Mouse (Mus musculus): ENCODE measurements at regions not wholly inside any gene's neighbourhood (a gene's known extent, or its start where the extent isn't known, plus 50 kb on each side); places are given as distances from the start of the nearest gene placed in this dataset.
"Not testable (repeated sequence)": the region's sequence is repeated elsewhere in the genome, so short reads cannot be mapped to it uniquely, and the experiment has no call there.

DNA sequence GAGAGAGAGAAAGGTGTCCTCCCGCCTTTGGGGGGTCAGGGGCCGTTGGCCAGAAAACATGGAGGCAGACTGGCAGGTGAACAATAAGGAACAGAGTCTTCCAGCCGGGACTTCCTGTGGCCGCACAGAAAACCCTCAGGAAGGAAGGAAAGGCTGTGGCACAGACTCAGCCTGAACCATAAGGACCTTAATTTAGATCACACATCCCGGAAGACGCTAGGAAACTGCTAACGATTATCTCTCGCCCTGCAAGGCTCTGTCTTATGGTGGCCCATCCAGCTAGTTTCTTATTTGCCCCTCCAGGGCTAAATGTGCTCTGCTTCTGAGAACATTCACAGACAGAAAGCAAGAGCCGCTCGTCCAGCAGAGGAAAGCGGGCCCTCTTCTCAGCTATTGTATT, 130.0 kb upstream of the Haao start:
- no peak overlapping the region for H3K27ac ChIP-seq (replicated peaks; ENCODE audit: low read depth, low read length)
- H3K36me3 ChIP-seq (replicated peaks; ENCODE audit: control insufficient read depth, insufficient read depth, low read depth, low read length): no peaks in the 10 kb centered on the region
- H3K4me2 ChIP-seq (ENCODE audit: low read depth, low read length): no peak overlapping the region
- WGBS: 81% methylated on average over 11 of the region's 11 CpGs
- ATAC-seq (replicated peaks; ENCODE audit: insufficient number of reproducible peaks, low FRiP score, low TSS enrichment, low read depth): no peak
- no peak overlapping the region for H3K4me3 ChIP-seq (ENCODE audit: low read depth, low read length)
- H3K27me3 ChIP-seq (ENCODE audit: control insufficient read depth, insufficient read depth, low read length): no peaks in the 10 kb centered on the region
- DNase-seq (ENCODE audit: low spot score): no peak
- H3K9ac ChIP-seq (replicated peaks; ENCODE audit: low read length): no peak overlapping the region
- H3K4me1 ChIP-seq (ENCODE audit: control insufficient read depth, insufficient read depth, low read length): peaks cover 2% of the 10 kb centered on the region
- no peaks in the 10 kb centered on the region for H3K9me3 ChIP-seq (replicated peaks; ENCODE audit: control insufficient read depth, low read length)

- DNase-seq (ENCODE audit: low spot score) (no peak), ATAC-seq (replicated peaks; ENCODE audit: insufficient number of reproducible peaks, low FRiP score, low TSS enrichment, low read depth) (no peak)
- H3K9ac ChIP-seq (replicated peaks; ENCODE audit: low read length): no peak overlapping the region
- H3K27ac ChIP-seq (replicated peaks; ENCODE audit: low read depth, low read length): no peak overlapping the region
- no peaks in the 10 kb centered on the region for H3K36me3 ChIP-seq (replicated peaks; ENCODE audit: control insufficient read depth, insufficient read depth, low read depth, low read length)
- H3K4me2 ChIP-seq (ENCODE audit: low read depth, low read length): no peak overlapping the region
- H3K9me3 ChIP-seq (replicated peaks; ENCODE audit: control insufficient read depth, low read length): no peaks in the 10 kb centered on the region
- peaks cover 2% of the 10 kb centered on the region; the same call in 1 of the 2 replicates for H3K4me1 ChIP-seq (ENCODE audit: control insufficient read depth, insufficient read depth, low read length)
- H3K27me3 ChIP-seq (ENCODE audit: control insufficient read depth, insufficient read depth, low read length): no peaks in the 10 kb centered on the region
- no peak overlapping the region for H3K4me3 ChIP-seq (ENCODE audit: low read depth, low read length)
- 91% methylated on average over 7 of the region's 7 CpGs for WGBS
Measured at GRCm38 (mm10) chr17:83975813-83976212, 128.1 kb upstream of the Haao start.

GRCm38 (mm10) chr17:83973461-83974350, 125.9 kb upstream of the Haao start:
- H3K9me3 ChIP-seq (replicated peaks; ENCODE audit: control insufficient read depth, low read length): no peaks in the 10 kb centered on the region
- H3K4me1 ChIP-seq (ENCODE audit: control insufficient read depth, insufficient read depth, low read length): peaks cover 2% of the 10 kb centered on the region; the same call in 1 of the 2 replicates
- H3K36me3 ChIP-seq (replicated peaks; ENCODE audit: control insufficient read depth, insufficient read depth, low read depth, low read length): no peaks in the 10 kb centered on the region
- H3K27me3 ChIP-seq (ENCODE audit: control insufficient read depth, insufficient read depth, low read length): no peaks in the 10 kb centered on the region
- ATAC-seq (replicated peaks; ENCODE audit: insufficient number of reproducible peaks, low FRiP score, low TSS enrichment, low read depth) (0 out of 2 replicates have a peak, but pooled peaks have one; percentile 20), DNase-seq (ENCODE audit: low spot score) (peak; percentile 76)
- WGBS: 21% methylated on average over 18 of the region's 18 CpGs
- H3K9ac ChIP-seq (replicated peaks; ENCODE audit: low read length): 0 out of 2 replicates have a peak overlapping the region, but pooled peaks have one; percentile 6
- H3K4me2 ChIP-seq (ENCODE audit: low read depth, low read length): no peak overlapping the region; the same call in 1 of the 2 replicates
- H3K4me3 ChIP-seq (ENCODE audit: low read depth, low read length): no peak overlapping the region
- H3K27ac ChIP-seq (replicated peaks; ENCODE audit: low read depth, low read length): peak overlapping the region; percentile 47

DNA sequence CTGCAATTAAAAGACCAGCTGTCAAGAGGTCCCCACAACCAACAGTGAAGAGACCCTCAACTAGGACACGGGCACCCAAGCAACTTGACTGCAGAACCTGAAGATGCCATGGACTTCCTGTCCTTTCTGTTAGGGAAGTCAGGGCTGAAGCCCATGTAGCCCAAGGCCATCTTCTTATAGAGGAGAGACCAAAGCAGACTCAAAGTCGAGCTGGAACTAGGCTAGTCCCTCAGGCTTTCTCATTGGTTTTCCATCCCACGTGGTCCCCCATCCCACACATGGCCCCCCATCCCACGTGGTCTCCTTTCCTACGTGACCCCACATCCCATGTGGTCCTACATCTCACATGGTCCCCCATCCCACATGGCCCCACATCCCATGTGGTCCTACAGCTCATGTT, 125.1 kb upstream of the Haao start:
- no peak overlapping the region for H3K27ac ChIP-seq (replicated peaks; ENCODE audit: low read depth, low read length)
- no peak overlapping the region for H3K4me2 ChIP-seq (ENCODE audit: low read depth, low read length)
- no peaks in the 10 kb centered on the region for H3K9me3 ChIP-seq (replicated peaks; ENCODE audit: control insufficient read depth, low read length)
- ATAC-seq (replicated peaks; ENCODE audit: insufficient number of reproducible peaks, low FRiP score, low TSS enrichment, low read depth) (no peak), DNase-seq (ENCODE audit: low spot score) (no peak)
- peaks cover 2% of the 10 kb centered on the region; the same call in 1 of the 2 replicates for H3K4me1 ChIP-seq (ENCODE audit: control insufficient read depth, insufficient read depth, low read length)
- H3K9ac ChIP-seq (replicated peaks; ENCODE audit: low read length): no peak overlapping the region
- H3K4me3 ChIP-seq (ENCODE audit: low read depth, low read length): no peak overlapping the region
- WGBS: 81% methylated on average over 5 of the region's 5 CpGs
- no peaks in the 10 kb centered on the region for H3K36me3 ChIP-seq (replicated peaks; ENCODE audit: control insufficient read depth, insufficient read depth, low read depth, low read length)
- H3K27me3 ChIP-seq (ENCODE audit: control insufficient read depth, insufficient read depth, low read length): no peaks in the 10 kb centered on the region

- no peaks in the 10 kb centered on the region for H3K27me3 ChIP-seq (ENCODE audit: control insufficient read depth, insufficient read depth, low read length)
- H3K27ac ChIP-seq (replicated peaks; ENCODE audit: low read depth, low read length): no peak overlapping the region
- DNase-seq (ENCODE audit: low spot score): no peak
Measured at GRCm38 (mm10) chr17:83972470-83972869, 124.7 kb upstream of the Haao start.

DNA sequence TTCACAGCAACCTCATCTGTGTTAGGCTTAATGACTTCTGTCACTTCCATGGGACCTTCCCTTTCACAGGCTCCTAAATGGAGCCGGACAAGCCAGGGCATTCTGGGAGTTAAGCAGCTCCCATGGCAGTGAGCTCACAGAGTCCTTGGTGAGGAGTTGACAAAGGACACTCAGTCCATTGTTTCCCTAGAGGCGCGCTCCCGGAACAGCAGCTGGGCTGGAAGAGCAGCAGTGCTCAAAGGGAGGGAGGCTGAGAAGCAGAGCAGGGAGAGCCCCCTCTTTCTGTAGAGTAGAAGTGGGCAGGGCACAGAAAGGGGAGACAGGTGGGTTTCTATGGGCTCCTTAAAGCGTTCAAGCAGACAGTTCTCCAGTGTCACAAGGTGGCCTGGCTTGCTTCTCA, 124.3 kb upstream of the Haao start:
- Histone ChIP-seq H3K27me3 (ENCODE audit: control insufficient read depth, insufficient read depth, low read length) (no peaks in the 10 kb centered on the region), H3K9me3 (replicated peaks; ENCODE audit: control insufficient read depth, low read length) (no peaks in the 10 kb centered on the region), H3K4me2 (ENCODE audit: low read depth, low read length) (no peak overlapping the region), H3K27ac (replicated peaks; ENCODE audit: low read depth, low read length) (no peak overlapping the region), H3K9ac (replicated peaks; ENCODE audit: low read length) (no peak overlapping the region), H3K36me3 (replicated peaks; ENCODE audit: control insufficient read depth, insufficient read depth, low read depth, low read length) (no peaks in the 10 kb centered on the region), H3K4me1 (ENCODE audit: control insufficient read depth, insufficient read depth, low read length) (peaks cover 2% of the 10 kb centered on the region; the same call in 1 of the 2 replicates), H3K4me3 (ENCODE audit: low read depth, low read length) (no peak overlapping the region)
- 20% methylated on average over 5 of the region's 5 CpGs for WGBS
- ATAC-seq (replicated peaks; ENCODE audit: insufficient number of reproducible peaks, low FRiP score, low TSS enrichment, low read depth) (no peak; the same call in 1 of the 2 replicates), DNase-seq (ENCODE audit: low spot score) (no peak)

More at GRCm38 (mm10) chr17:83972470-83972869, 124.7 kb upstream of the Haao start:
- Histone ChIP-seq H3K4me3 (ENCODE audit: low read depth, low read length) (no peak overlapping the region), H3K4me1 (ENCODE audit: control insufficient read depth, insufficient read depth, low read length) (peaks cover 2% of the 10 kb centered on the region; the same call in 1 of the 2 replicates), H3K36me3 (replicated peaks; ENCODE audit: control insufficient read depth, insufficient read depth, low read depth, low read length) (no peaks in the 10 kb centered on the region), H3K9ac (replicated peaks; ENCODE audit: low read length) (no peak overlapping the region), H3K4me2 (ENCODE audit: low read depth, low read length) (no peak overlapping the region), H3K9me3 (replicated peaks; ENCODE audit: control insufficient read depth, low read length) (no peaks in the 10 kb centered on the region)
- 86% methylated on average over 4 of the region's 4 CpGs for WGBS
- ATAC-seq (replicated peaks; ENCODE audit: insufficient number of reproducible peaks, low FRiP score, low TSS enrichment, low read depth): no peak

DNA sequence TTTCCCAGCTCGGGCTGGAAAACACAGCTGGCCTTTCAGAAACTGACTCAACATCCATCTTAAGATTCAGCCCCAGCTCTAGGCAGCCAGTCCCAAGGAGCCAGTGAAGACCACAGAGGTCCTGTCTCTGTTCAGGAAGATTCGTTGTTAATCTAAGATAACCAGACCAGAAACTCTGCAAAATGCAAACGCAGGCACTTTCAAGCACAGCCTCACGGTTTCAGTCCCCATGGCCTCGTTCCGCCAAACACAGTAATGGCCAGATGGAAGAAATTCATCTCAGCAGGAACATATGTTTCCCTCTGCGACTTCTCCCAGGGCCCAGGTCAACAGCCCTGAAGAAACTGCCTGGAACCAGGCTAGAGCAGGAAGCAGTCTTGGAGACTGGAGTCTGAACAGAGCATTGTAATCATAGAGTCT, 121.7 kb upstream of the Haao start:
- Histone ChIP-seq H3K4me1 (ENCODE audit: control insufficient read depth, insufficient read depth, low read length) (peaks cover 4% of the 10 kb centered on the region), H3K9ac (replicated peaks; ENCODE audit: low read length) (no peak overlapping the region), H3K9me3 (replicated peaks; ENCODE audit: control insufficient read depth, low read length) (no peaks in the 10 kb centered on the region), H3K4me2 (ENCODE audit: low read depth, low read length) (no peak overlapping the region), H3K27ac (replicated peaks; ENCODE audit: low read depth, low read length) (peak overlapping the region; percentile 67), H3K4me3 (ENCODE audit: low read depth, low read length) (no peak overlapping the region), H3K27me3 (ENCODE audit: control insufficient read depth, insufficient read depth, low read length) (no peaks in the 10 kb centered on the region), H3K36me3 (replicated peaks; ENCODE audit: control insufficient read depth, insufficient read depth, low read depth, low read length) (no peaks in the 10 kb centered on the region)
- no peak for ATAC-seq (replicated peaks; ENCODE audit: insufficient number of reproducible peaks, low FRiP score, low TSS enrichment, low read depth)
- DNase-seq (ENCODE audit: low spot score): peak; percentile 74
- 38% methylated on average over 7 of the region's 7 CpGs for WGBS

DNA sequence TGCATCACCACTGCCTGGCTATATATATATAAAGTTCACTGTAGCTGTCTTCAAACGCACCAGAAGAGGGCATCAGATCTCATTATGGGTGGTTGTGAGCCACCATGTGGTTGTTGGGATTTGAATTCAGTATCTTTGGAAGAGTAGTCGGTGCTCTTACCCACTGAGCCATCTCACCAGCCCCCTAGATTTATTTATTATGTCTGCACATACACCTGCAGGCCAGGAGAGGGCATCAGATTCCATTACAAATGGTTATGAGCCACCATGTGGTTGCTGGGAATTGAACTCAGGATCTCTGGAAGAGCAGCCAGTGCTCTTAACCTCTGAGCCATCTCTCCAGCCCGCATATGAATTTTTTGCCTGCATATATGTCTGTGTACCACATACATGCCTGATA, 120.4 kb upstream of the Haao start:
- H3K27me3 ChIP-seq (ENCODE audit: control insufficient read depth, insufficient read depth, low read length); H3K4me1 ChIP-seq (ENCODE audit: control insufficient read depth, insufficient read depth, low read length); H3K36me3 ChIP-seq (replicated peaks; ENCODE audit: control insufficient read depth, insufficient read depth, low read depth, low read length); H3K9me3 ChIP-seq (replicated peaks; ENCODE audit: control insufficient read depth, low read length); H3K4me2 ChIP-seq (ENCODE audit: low read depth, low read length); H3K27ac ChIP-seq (replicated peaks; ENCODE audit: low read depth, low read length); DNase-seq (ENCODE audit: low spot score); H3K9ac ChIP-seq (replicated peaks; ENCODE audit: low read length); ATAC-seq (replicated peaks; ENCODE audit: insufficient number of reproducible peaks, low FRiP score, low TSS enrichment, low read depth); H3K4me3 ChIP-seq (ENCODE audit: low read depth, low read length): not testable (repeated sequence)
- WGBS: 90% methylated on average over 3 of the region's 3 CpGs
